ENCODE assay signal across 9 mouse cellular contexts in the genomic region with DNA sequence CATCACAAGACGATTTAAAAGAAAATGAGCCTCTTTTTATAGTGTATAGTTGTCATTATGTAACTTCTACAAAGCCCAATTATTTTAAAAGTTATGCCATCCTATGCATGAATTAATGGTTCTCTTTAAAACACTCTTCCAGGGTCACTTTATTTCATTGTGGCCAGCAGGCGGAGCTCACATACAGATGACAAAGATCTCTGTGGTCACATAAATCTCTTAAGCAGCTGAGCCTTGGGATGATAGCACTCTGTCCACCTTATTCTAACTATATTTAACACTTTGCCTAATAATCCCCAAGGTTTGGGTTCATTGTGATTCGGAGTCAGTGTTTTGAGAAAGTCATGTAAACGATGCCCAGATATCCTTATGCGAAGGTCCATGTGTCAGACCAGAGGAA. TPM values are rescaled to one million over a fixed set of nuclear protein-coding genes. Genes with fewer than 3 reads are reported as not detected.
DNase-seq lines count a peak whose midpoint lies in the region; ATAC-seq and TF ChIP-seq lines count a peak whose summit lies in the region.
"Had no signal": no experiment of that assay in that cellular context is flagged by ENCODE, and none has a peak within 500 bp of the region (broad histone marks: within the 10 kb centered on the region; RNA-seq: fewer than 3 reads in every experiment).

No protein-coding gene starts in this region.

- in situ Hi-C loops in CH12.LX (cut with MboI; ENCODE audit: low pct_ligation_motif_present, low pct_unique_long_range_greater_than_20kb, low sequenced_read_pairs), result loop anchor here (25.0 kb wide), 1 partner anchor 164 kb away; no protein-coding TSS in a partner anchor

- DNase-seq in heart, postnatal 0 days (ENCODE audit: low spot score), result peak; percentile 40
- DNase-seq in heart, postnatal 25 days (ENCODE audit: low spot score), result no peak
- DNase-seq in CH12.LX (ENCODE audit: extremely low read depth), result peak; percentile 6
- peak; percentile 15 to 45 for DNase-seq in cerebellum, adult 2 months
- DNase-seq in kidney, postnatal 0 days (ENCODE audit: low spot score), result peak; percentile 68
- peak; percentile 51 for DNase-seq in lung, postnatal 0 days (ENCODE audit: low spot score)
- no peak for DNase-seq in B cell, adult 2 months

- TF ChIP-seq RAD21 in CH12.LX (IDR thresholded peaks at IDR 0.05; ENCODE audit: low read depth, low read length), result peak; percentile 65

- intact Hi-C loops in heart, postnatal 25 days (cut with DNase I), result loop anchor here (2.0 to 5.0 kb wide), 2 partner anchors 169 to 199 kb away; no protein-coding TSS in a partner anchor

- dilution Hi-C loops in CH12.LX (cut with MboI; ENCODE audit: extremely low pct_ligation_motif_present, extremely low pct_unique_long_range_greater_than_20kb, low sequenced_read_pairs), result no loop called here

- H3K9ac ChIP-seq in heart, postnatal 0 days (replicated peaks; ENCODE audit: low read depth, low read length), result no peak overlapping the region
- H3K9ac ChIP-seq in CH12.LX (ENCODE audit: insufficient read depth, low read depth), result no peak overlapping the region
- no peak overlapping the region for H3K9ac ChIP-seq in kidney, postnatal 0 days (ENCODE audit: low read depth, low read length)
- no peak overlapping the region for H3K9ac ChIP-seq in lung, postnatal 0 days (replicated peaks; ENCODE audit: low read depth)
- H3K9ac ChIP-seq: stomach, embryonic 15.5 days had no signal

- no peaks in the 10 kb centered on the region for H3K9me3 ChIP-seq in heart, postnatal 0 days (replicated peaks; ENCODE audit: control insufficient read depth, low read length)
- peaks cover 4% of the 10 kb centered on the region for H3K9me3 ChIP-seq in CH12.LX (replicated peaks; ENCODE audit: low read length)
- no peaks in the 10 kb centered on the region for H3K9me3 ChIP-seq in kidney, postnatal 0 days (replicated peaks; ENCODE audit: low read length)
- H3K9me3 ChIP-seq in lung, postnatal 0 days (ENCODE audit: low read length), result no peaks in the 10 kb centered on the region
- H3K9me3 ChIP-seq: stomach, embryonic 15.5 days had no signal

- TF ChIP-seq CTCF in heart, postnatal 0 days (IDR thresholded peaks at IDR 0.05; ENCODE audit: low read depth), result peak; percentile 62
- TF ChIP-seq CTCF in CH12.LX (conservative IDR thresholded peaks at IDR 0.05 in 1 of 2, IDR thresholded peaks at IDR 0.05 in 1 of 2; ENCODE audit: low read depth in 2 of 2, low read length in 2 of 2), result peak in 1 of 2 experiments; percentile 74; a peak in 2 of 4 replicates
- peak; percentile 48 for TF ChIP-seq CTCF in cerebellum, adult 2 months (IDR thresholded peaks at IDR 0.05; ENCODE audit: borderline replicate concordance, insufficient read depth, low read depth, low read length)
- peak; percentile 84 for TF ChIP-seq CTCF in kidney, postnatal 0 days (IDR thresholded peaks at IDR 0.05; ENCODE audit: low read depth)
- TF ChIP-seq CTCF in lung, postnatal 0 days (IDR thresholded peaks at IDR 0.05), result peak; percentile 77

- no peak overlapping the region for H3K4me3 ChIP-seq in heart, postnatal 0 days (ENCODE audit: low read depth, low read length)
- H3K4me3 ChIP-seq in CH12.LX (replicated peaks in 1 of 3; ENCODE audit: low read depth in 2 of 3, low read length in 2 of 3, poor library complexity in 1 of 3), result no peak overlapping the region
- no peak overlapping the region for H3K4me3 ChIP-seq in cerebellum, adult 2 months (replicated peaks; ENCODE audit: insufficient read depth, low read depth, low read length)
- no peak overlapping the region for H3K4me3 ChIP-seq in kidney, postnatal 0 days (replicated peaks; ENCODE audit: low read depth, low read length)
- H3K4me3 ChIP-seq in lung, postnatal 0 days (ENCODE audit: low read depth, low read length), result no peak overlapping the region
- H3K4me3 ChIP-seq: stomach, embryonic 15.5 days had no signal

- no peaks in the 10 kb centered on the region for H3K36me3 ChIP-seq in heart, postnatal 0 days (replicated peaks; ENCODE audit: control insufficient read depth, insufficient read depth, low read length)
- no peaks in the 10 kb centered on the region for H3K36me3 ChIP-seq in CH12.LX (replicated peaks in 1 of 2; ENCODE audit: control insufficient read depth in 1 of 2, insufficient read depth in 1 of 2, low read length in 1 of 2)
- no peaks in the 10 kb centered on the region for H3K36me3 ChIP-seq in kidney, postnatal 0 days (ENCODE audit: insufficient read depth, low read length)
- no peaks in the 10 kb centered on the region for H3K36me3 ChIP-seq in lung, postnatal 0 days (ENCODE audit: insufficient read depth, low read length)
- H3K36me3 ChIP-seq: stomach, embryonic 15.5 days had no signal

- no peaks in the 10 kb centered on the region for H3K79me2 ChIP-seq in CH12.LX (replicated peaks; ENCODE audit: control insufficient read depth, extremely low read depth, insufficient read depth, poor library complexity, severe bottlenecking)

- TF ChIP-seq POLR2A in CH12.LX (IDR thresholded peaks at IDR 0.05; ENCODE audit: low read depth, low read length), result no peak
- no peak for TF ChIP-seq POLR2A in cerebellum, adult 2 months (IDR thresholded peaks at IDR 0.05; ENCODE audit: borderline replicate concordance, insufficient read depth, low read length)

- no peaks in the 10 kb centered on the region for H3K4me1 ChIP-seq in heart, postnatal 0 days (ENCODE audit: control insufficient read depth, insufficient read depth)
- peaks cover 3 to 11% of the 10 kb centered on the region in 2 experiments for H3K4me1 ChIP-seq in CH12.LX (ENCODE audit: control insufficient read depth in 1 of 2, insufficient read depth in 2 of 2)
- H3K4me1 ChIP-seq in cerebellum, adult 2 months (ENCODE audit: control insufficient read depth, insufficient read depth, low read length), result no peaks in the 10 kb centered on the region
- H3K4me1 ChIP-seq in kidney, postnatal 0 days (replicated peaks; ENCODE audit: insufficient read depth, low read length), result no peaks in the 10 kb centered on the region
- no peaks in the 10 kb centered on the region for H3K4me1 ChIP-seq in lung, postnatal 0 days (ENCODE audit: insufficient read depth, low read depth, low read length)
- H3K4me1 ChIP-seq: stomach, embryonic 15.5 days had no signal

- ATAC-seq in heart, postnatal 0 days (ENCODE audit: insufficient read depth, low read depth), result no peak
- ATAC-seq in kidney, postnatal 0 days (replicated peaks; ENCODE audit: low FRiP score, low read depth), result no peak
- ATAC-seq in lung, postnatal 0 days, result no peak
- no peak for ATAC-seq in monocyte, adult 5-6 weeks (replicated peaks; ENCODE audit: insufficient number of reproducible peaks, low FRiP score, low TSS enrichment, poor library complexity, severe bottlenecking)

- 48% methylated on average over 5 of the region's 5 CpGs for WGBS in heart, postnatal 0 days
- 53% methylated on average over 5 of the region's 5 CpGs for WGBS in cerebellum, adult 2 months
- whole genome bisulfite sequencing in kidney, postnatal 0 days, result 55% methylated on average over 5 of the region's 5 CpGs
- 47% methylated on average over 5 of the region's 5 CpGs for WGBS in lung, postnatal 0 days

- H3K4me2 ChIP-seq in heart, postnatal 0 days (ENCODE audit: low read depth, low read length), result no peak overlapping the region
- H3K4me2 ChIP-seq in CH12.LX (ENCODE audit: insufficient read depth, low read depth, poor library complexity, severe bottlenecking), result no peak overlapping the region
- no peak overlapping the region for H3K4me2 ChIP-seq in kidney, postnatal 0 days (ENCODE audit: low read length)
- no peak overlapping the region for H3K4me2 ChIP-seq in lung, postnatal 0 days (replicated peaks; ENCODE audit: low read depth, low read length)
- H3K4me2 ChIP-seq: stomach, embryonic 15.5 days had no signal

- H3K27ac ChIP-seq in heart, postnatal 0 days (ENCODE audit: low read depth), result no peak overlapping the region
- no peak overlapping the region for H3K27ac ChIP-seq in CH12.LX (ENCODE audit: insufficient read depth, low read depth)
- H3K27ac ChIP-seq in cerebellum, adult 2 months (ENCODE audit: insufficient read depth, low read length), result no peak overlapping the region
- H3K27ac ChIP-seq in kidney, postnatal 0 days, result no peak overlapping the region
- H3K27ac ChIP-seq in lung, postnatal 0 days (ENCODE audit: low read length), result no peak overlapping the region
- H3K27ac ChIP-seq: stomach, embryonic 15.5 days had no signal

- no peak for TF ChIP-seq EP300 in heart, postnatal 0 days (IDR thresholded peaks at IDR 0.05; ENCODE audit: low read depth)
- TF ChIP-seq EP300 in CH12.LX (IDR thresholded peaks at IDR 0.05; ENCODE audit: low read length), result no peak
- TF ChIP-seq EP300 in lung, postnatal 0 days (IDR thresholded peaks at IDR 0.05), result no peak

- H3K27me3 ChIP-seq in heart, postnatal 0 days (ENCODE audit: control insufficient read depth, insufficient read depth, low read length), result no peaks in the 10 kb centered on the region
- H3K27me3 ChIP-seq in CH12.LX (replicated peaks), result no peaks in the 10 kb centered on the region
- no peaks in the 10 kb centered on the region for H3K27me3 ChIP-seq in cerebellum, adult 2 months (ENCODE audit: control insufficient read depth, insufficient read depth, low read length)
- 0 out of 2 replicates have a peak, but pooled peaks cover 3% of the 10 kb centered on the region for H3K27me3 ChIP-seq in kidney, postnatal 0 days (ENCODE audit: insufficient read depth, low read length)
- no peaks in the 10 kb centered on the region for H3K27me3 ChIP-seq in lung, postnatal 0 days (replicated peaks; ENCODE audit: insufficient read depth, low read length)
- H3K27me3 ChIP-seq: stomach, embryonic 15.5 days had no signal

TF ChIP-seq in CH12.LX, 34 proteins besides CTCF, POLR2A, EP300 and RAD21:
- peak; percentile 60 for TF ChIP-seq SMC3 (IDR thresholded peaks at IDR 0.05; ENCODE audit: low read depth, low read length)
- TF ChIP-seq TBP (conservative IDR thresholded peaks at IDR 0.05; ENCODE audit: low read depth, low read length), result no peak

RNA-seq across cellular contexts. Expression of a gene that starts 56.9 kb away (rescaled TPM):
- total RNA-seq in heart, postnatal 0 days (2014; rRNA removed; ENCODE audit: low replicate concordance), result 1.6 and 4.0 TPM in 2 replicates
- polyA plus RNA-seq in heart, postnatal 0 days (2015; fragmentation: Nextera tagmentation; extraction: Ambion mirVana), result 4.8 and 6.2 TPM in 2 replicates
- total RNA-seq in heart, postnatal 25 days (2021), result 1 to 10 TPM; 3.4 to 5.1 TPM
- total RNA-seq in CH12.LX (2012; rRNA removed), result 1.9 and 2.0 TPM in 2 replicates
- 3.1 and 4.1 TPM in 2 replicates for total RNA-seq in CH12.LX (2014; rRNA removed)
- polyA plus RNA-seq in CH12.LX (2012; ENCODE audit: insufficient read length, low read depth), result 5.3 and 6.1 TPM in 2 replicates
- 46.9 and 50.4 TPM in 2 replicates for polyA plus RNA-seq in cerebellum, adult 2 months (2012; rRNA removed)
- 32.4 and 34.4 TPM in 2 replicates for polyA plus RNA-seq in kidney, postnatal 0 days (2015; fragmentation: Nextera tagmentation; extraction: Ambion mirVana)
- polyA plus RNA-seq in lung, postnatal 0 days (2015; fragmentation: Nextera tagmentation; extraction: Ambion mirVana), result 31.4 and 52.7 TPM in 2 replicates
- total RNA-seq in monocyte, adult 5-6 weeks (2017), result not detected in 3 replicates

Comparison
In these comparisons a context has a peak if more than half of its experiments do, and no peak if none do; other contexts are left out.
1. DNase-seq: peak in heart, postnatal 0 days (single experiment), CH12.LX (single experiment), cerebellum, adult 2 months (2 of 2), kidney, postnatal 0 days (single experiment) and lung, postnatal 0 days (single experiment); none in heart, postnatal 25 days (single experiment) and B cell, adult 2 months (0 of 2).